Mouse (Mus musculus): ENCODE measurements around the gene Ankrd31. TPM values are rescaled to one million over a fixed set of nuclear protein-coding genes. Genes with fewer than 3 reads are reported as not detected.
"Not testable (repeated sequence)": the region's sequence is repeated elsewhere in the genome, so short reads cannot be mapped to it uniquely, and the experiment has no call there.

Ankrd31 gene
- total and polyA plus RNA-seq, 3 experiments, result not detected

GRCm38 (mm10) chr13:96760848-96761247 lies 12.8 kb downstream of the Ankrd31 start:
- Histone ChIP-seq H3K4me1 (ENCODE audit: control insufficient read depth in 1 of 2, insufficient read depth in 2 of 2, low read length in 2 of 2) (no peaks in the 10 kb centered on the region), H3K27ac (ENCODE audit: control insufficient read depth, low read depth, low read length) (no peak overlapping the region), H3K9ac (ENCODE audit: control insufficient read depth, low read depth, low read length, poor library complexity, severe bottlenecking) (no peak overlapping the region), H3K27me3 (ENCODE audit: control insufficient read depth in 1 of 2, insufficient read depth in 2 of 2, low read length in 2 of 2) (no peaks in the 10 kb centered on the region), H3K36me3 (ENCODE audit: control insufficient read depth in 1 of 2, insufficient read depth in 2 of 2, low read length in 2 of 2) (no peaks in the 10 kb centered on the region), H3K4me3 (ENCODE audit: control insufficient read depth in 1 of 2, insufficient read depth in 1 of 2, low read depth in 2 of 2, low read length in 2 of 2) (no peak overlapping the region), H3K9me3 (replicated peaks; ENCODE audit: insufficient read depth, low read length) (no peaks in the 10 kb centered on the region), H3K79me2 (ENCODE audit: control insufficient read depth, insufficient read depth, low read length, poor library complexity) (no peaks in the 10 kb centered on the region)
- TF ChIP-seq GATA1 (IDR thresholded peaks at IDR 0.05; ENCODE audit: low read depth, low read length) (peak; percentile 61), EP300 (IDR thresholded peaks at IDR 0.05; ENCODE audit: low read depth in 1 of 2, low read length in 2 of 2) (peak; percentile 47 to 67; a peak in 3 of 4 replicates), TCF12 (IDR thresholded peaks at IDR 0.05; ENCODE audit: low read depth, low read length) (peak; percentile 68), TAL1 (IDR thresholded peaks at IDR 0.05; ENCODE audit: low read length) (peak; percentile 26; the same call in 1 of the 2 replicates), ZKSCAN1 (IDR thresholded peaks at IDR 0.05; ENCODE audit: low read depth, low read length) (no peak), USF1 (IDR thresholded peaks at IDR 0.05; ENCODE audit: low read depth, low read length) (peak; percentile 57; the same call in 1 of the 2 replicates), MYC (IDR thresholded peaks at IDR 0.05; ENCODE audit: low read depth, low read length) (no peak)
- DNase-seq (ENCODE audit: low read depth, low spot score), result peak; percentile 32

GRCm38 (mm10) chr13:96786071-96786470 lies 38.0 kb downstream of the Ankrd31 start:
- H3K4me3 ChIP-seq (ENCODE audit: control insufficient read depth in 1 of 2, insufficient read depth in 1 of 2, low read depth in 2 of 2, low read length in 2 of 2); H3K27me3 ChIP-seq (ENCODE audit: control insufficient read depth in 1 of 2, insufficient read depth in 2 of 2, low read length in 2 of 2); H3K9me3 ChIP-seq (replicated peaks; ENCODE audit: insufficient read depth, low read length); H3K4me1 ChIP-seq (ENCODE audit: control insufficient read depth in 1 of 2, insufficient read depth in 2 of 2, low read length in 2 of 2); H3K79me2 ChIP-seq (ENCODE audit: control insufficient read depth, insufficient read depth, low read length, poor library complexity); DNase-seq (ENCODE audit: low read depth, low spot score); H3K36me3 ChIP-seq (ENCODE audit: control insufficient read depth in 1 of 2, insufficient read depth in 2 of 2, low read length in 2 of 2); H3K27ac ChIP-seq (ENCODE audit: control insufficient read depth, low read depth, low read length); H3K9ac ChIP-seq (ENCODE audit: control insufficient read depth, low read depth, low read length, poor library complexity, severe bottlenecking): not testable (repeated sequence)

- Histone ChIP-seq H3K79me2 (ENCODE audit: control insufficient read depth, insufficient read depth, low read length, poor library complexity) (no peaks in the 10 kb centered on the region), H3K27me3 (ENCODE audit: control insufficient read depth in 1 of 2, insufficient read depth in 2 of 2, low read length in 2 of 2) (peaks cover 0 to 1% of the 10 kb centered on the region in 2 experiments; a peak in 1 of 4 replicates), H3K36me3 (ENCODE audit: control insufficient read depth in 1 of 2, insufficient read depth in 2 of 2, low read length in 2 of 2) (no peaks in the 10 kb centered on the region), H3K4me3 (ENCODE audit: control insufficient read depth in 1 of 2, insufficient read depth in 1 of 2, low read depth in 2 of 2, low read length in 2 of 2) (no peak overlapping the region), H3K9me3 (replicated peaks; ENCODE audit: insufficient read depth, low read length) (no peaks in the 10 kb centered on the region), H3K27ac (ENCODE audit: control insufficient read depth, low read depth, low read length) (no peak overlapping the region), H3K9ac (ENCODE audit: control insufficient read depth, low read depth, low read length, poor library complexity, severe bottlenecking) (no peak overlapping the region), H3K4me1 (ENCODE audit: control insufficient read depth in 1 of 2, insufficient read depth in 2 of 2, low read length in 2 of 2) (peaks cover 2% of the 10 kb centered on the region in 2 experiments; a peak in 2 of 4 replicates)
- TF ChIP-seq ETS1 (IDR thresholded peaks at IDR 0.05; ENCODE audit: low read depth, low read length), result no peak
- no peak for TF ChIP-seq CHD1 (IDR thresholded peaks at IDR 0.05; ENCODE audit: low read depth, low read length)
- no peak for TF ChIP-seq ELF1 (IDR thresholded peaks at IDR 0.05; ENCODE audit: low read depth, low read length)
- DNase-seq (ENCODE audit: low read depth, low spot score), result no peak
Observed at GRCm38 (mm10) chr13:96793451-96793850, 45.4 kb downstream of the Ankrd31 start.

Data from MEL (cell line).